In the genomic region with DNA sequence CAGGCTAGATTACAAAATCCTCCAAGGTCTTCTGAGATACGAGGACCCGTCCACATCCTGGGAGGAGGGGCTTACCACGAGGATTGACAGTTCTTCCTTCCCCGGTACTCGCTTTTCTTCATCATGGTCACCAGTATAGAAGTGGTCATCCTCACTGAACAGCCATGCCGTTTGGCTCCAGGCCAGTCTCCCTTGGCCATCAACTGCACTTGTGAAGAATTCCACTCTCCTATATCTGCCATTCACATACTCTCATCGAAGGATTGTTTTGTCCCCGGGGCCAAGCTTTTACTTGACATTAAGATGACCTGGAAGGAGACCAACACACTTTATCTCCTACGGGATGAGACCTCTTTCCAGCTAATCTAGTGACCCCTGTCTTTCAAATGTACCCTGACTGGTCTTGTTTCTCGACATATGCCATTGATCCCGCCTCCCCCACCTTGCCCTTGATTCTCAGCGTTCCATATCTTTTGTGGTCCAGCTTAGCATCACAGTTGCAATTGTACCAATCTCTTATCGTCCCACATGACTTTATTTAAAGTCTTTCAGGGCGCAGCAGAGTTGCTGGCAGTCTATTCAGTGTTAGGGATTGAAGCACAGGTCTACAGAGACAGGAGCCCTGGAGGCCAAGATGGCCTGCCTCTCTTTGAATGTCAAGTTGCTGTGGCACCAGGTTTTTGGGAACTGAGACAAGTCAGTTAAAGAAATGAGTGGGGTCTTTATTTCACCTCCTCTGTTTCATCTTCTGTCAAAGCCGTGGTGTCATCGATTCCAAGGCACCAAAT, we compare ENCODE assay signal across 15 mouse cellular contexts.
DNase-seq lines count a peak whose midpoint lies in the region; TF ChIP-seq lines count a peak whose summit lies in the region.
"Had no signal": no experiment of that assay in that cellular context is flagged by ENCODE, and none has a peak within 500 bp of the region (broad histone marks: within the 10 kb centered on the region; RNA-seq: fewer than 3 reads in every experiment).

No protein-coding gene starts in this region.

- peak overlapping the region; percentile 84 for H3K27ac ChIP-seq in layer of hippocampus, adult 2 months
- H3K27ac ChIP-seq: embryonic facial prominence, embryonic 15.5 days; gastrocnemius, adult 2 months; heart, embryonic 13.5 days; limb, embryonic 12.5 days; liver, embryonic 14.5 days; stomach, embryonic 15.5 days had no signal

- H3K4me3 ChIP-seq in layer of hippocampus, adult 2 months, result no peak overlapping the region
- H3K4me3 ChIP-seq: embryonic facial prominence, embryonic 15.5 days; gastrocnemius, adult 2 months; heart, embryonic 13.5 days; limb, embryonic 12.5 days; stomach, embryonic 15.5 days had no signal

- TF ChIP-seq CTCF in layer of hippocampus, adult 2 months (conservative IDR thresholded peaks at IDR 0.05), result no peak

- peak; percentile 58 to 69 for DNase-seq in cerebellum, postnatal 10 days
- no peak for DNase-seq in cerebellum, adult 9-11 months
- no peak for DNase-seq in layer of hippocampus, adult 2 months (ENCODE audit: low spot score in 2 of 2)
- DNase-seq in layer of hippocampus, adult 9-10 months (ENCODE audit: low spot score), result no peak
- DNase-seq in ovary, postnatal 36 days (ENCODE audit: low spot score), result peak; percentile 30
- DNase-seq in ovary, postnatal 10 days (ENCODE audit: low spot score), result no peak
- DNase-seq in adrenal gland, postnatal 10 days, result no peak
- no peak for DNase-seq in retina, embryonic 14.5 days (ENCODE audit: low spot score)
- DNase-seq: gastrocnemius, adult 2 months; heart, postnatal 4 days had no signal

Comparison
In these comparisons a context has a peak if more than half of its experiments do, and no peak if none do; other contexts are left out.
1. DNase-seq: peak in cerebellum, postnatal 10 days (2 of 2) and ovary, postnatal 36 days (single experiment); none in cerebellum, adult 9-11 months (single experiment), layer of hippocampus, adult 2 months (0 of 2), layer of hippocampus, adult 9-10 months (single experiment), ovary, postnatal 10 days (single experiment), adrenal gland, postnatal 10 days (single experiment) and retina, embryonic 14.5 days (single experiment).